ENCODE assay signal across 10 mouse cellular contexts in genomic region chr11:106314333-106314812, GRCm38 (mm10). TPM values are rescaled to one million over a fixed set of nuclear protein-coding genes. Genes with fewer than 3 reads are reported as not detected.
DNase-seq lines count a peak whose midpoint lies in the region; ATAC-seq and TF ChIP-seq lines count a peak whose summit lies in the region.
"Had no signal": no experiment of that assay in that cellular context is flagged by ENCODE, and none has a peak within 500 bp of the region (broad histone marks: within the 10 kb centered on the region; RNA-seq: fewer than 3 reads in every experiment).

Gene Cd79b (minus strand): TSS chr11:106314762.

- no peaks in the 10 kb centered on the region for H3K9me3 ChIP-seq in midbrain, embryonic 10.5 days (replicated peaks)
- H3K9me3 ChIP-seq in midbrain, postnatal 0 days (ENCODE audit: low read length), result no peaks in the 10 kb centered on the region
- no peaks in the 10 kb centered on the region for H3K9me3 ChIP-seq in midbrain, embryonic 13.5 days
- H3K9me3 ChIP-seq: neural tube, embryonic 12.5 days had no signal

- H3K4me1 ChIP-seq in midbrain, embryonic 10.5 days, result peaks cover 9% of the 10 kb centered on the region; the same call in 1 of the 2 replicates
- no peaks in the 10 kb centered on the region for H3K4me1 ChIP-seq in midbrain, postnatal 0 days (ENCODE audit: insufficient read depth, low read length)
- no peaks in the 10 kb centered on the region for H3K4me1 ChIP-seq in midbrain, embryonic 13.5 days (replicated peaks)
- H3K4me1 ChIP-seq: neural tube, embryonic 12.5 days had no signal

- H3K9ac ChIP-seq in midbrain, postnatal 0 days (replicated peaks; ENCODE audit: low read length, poor library complexity, severe bottlenecking), result no peak within 1 kb of the TSS
- H3K9ac ChIP-seq in midbrain, embryonic 13.5 days (replicated peaks), result no peak within 1 kb of the TSS
- H3K9ac ChIP-seq: neural tube, embryonic 12.5 days had no signal

- no peak within 1 kb of the TSS for H3K4me2 ChIP-seq in midbrain, postnatal 0 days (ENCODE audit: low read depth, low read length, poor library complexity, severe bottlenecking)
- no peak within 1 kb of the TSS for H3K4me2 ChIP-seq in midbrain, embryonic 13.5 days (replicated peaks)
- H3K4me2 ChIP-seq: heart, embryonic 11.5 days; neural tube, embryonic 12.5 days had no signal

- 73% methylated on average over 9 of the region's 9 CpGs for WGBS in midbrain, embryonic 10.5 days
- 82% methylated on average over 9 of the region's 9 CpGs for whole genome bisulfite sequencing in midbrain, postnatal 0 days
- WGBS in midbrain, embryonic 13.5 days, result 78% methylated on average over 9 of the region's 9 CpGs

- no peaks in the 10 kb centered on the region for H3K27me3 ChIP-seq in midbrain, embryonic 10.5 days (ENCODE audit: low read depth, poor library complexity, severe bottlenecking)
- H3K27me3 ChIP-seq in midbrain, postnatal 0 days (ENCODE audit: insufficient read depth, low read length), result no peaks in the 10 kb centered on the region
- H3K27me3 ChIP-seq in midbrain, embryonic 13.5 days, result no peaks in the 10 kb centered on the region
- H3K27me3 ChIP-seq: neural tube, embryonic 12.5 days had no signal

- no peak for DNase-seq in midbrain, embryonic 10.5 days (ENCODE audit: low spot score)
- no peak for DNase-seq in midbrain, postnatal 0 days (ENCODE audit: low spot score)
- peak; percentile 51 for DNase-seq in lung, postnatal 25 days (ENCODE audit: low spot score)
- DNase-seq in thymus, postnatal 25 days, result peak; percentile 33
- DNase-seq in testis, postnatal 14 days (ENCODE audit: low spot score), result no peak
- DNase-seq: cerebellum, adult 2 months had no signal

- H3K4me3 ChIP-seq in midbrain, embryonic 10.5 days, result 0 out of 2 replicates have a peak within 1 kb of the TSS, but pooled peaks have one; percentile 1
- no peak within 1 kb of the TSS for H3K4me3 ChIP-seq in midbrain, postnatal 0 days (ENCODE audit: low read depth, low read length)
- no peak within 1 kb of the TSS for H3K4me3 ChIP-seq in midbrain, embryonic 13.5 days (replicated peaks)
- H3K4me3 ChIP-seq: neural tube, embryonic 12.5 days had no signal

- ATAC-seq in midbrain, postnatal 0 days (ENCODE audit: low FRiP score), result no peak
- no peak for ATAC-seq in inflammation-experienced regulatory T-cells, adult 6 months
- no peak for ATAC-seq in midbrain, embryonic 13.5 days

- no peak for TF ChIP-seq CTCF in midbrain, postnatal 0 days (IDR thresholded peaks at IDR 0.05)

- 0 out of 2 replicates have a peak within 1 kb of the TSS, but pooled peaks have one; percentile 13 for H3K27ac ChIP-seq in midbrain, embryonic 10.5 days (replicated peaks)
- no peak within 1 kb of the TSS for H3K27ac ChIP-seq in midbrain, postnatal 0 days (ENCODE audit: low read depth, low read length)
- H3K27ac ChIP-seq in midbrain, embryonic 13.5 days, result no peak within 1 kb of the TSS
- H3K27ac ChIP-seq: neural tube, embryonic 12.5 days had no signal

- no peaks in the 10 kb centered on the region for H3K36me3 ChIP-seq in midbrain, embryonic 10.5 days
- H3K36me3 ChIP-seq in midbrain, postnatal 0 days (ENCODE audit: insufficient read depth, low read length), result no peaks in the 10 kb centered on the region
- H3K36me3 ChIP-seq in midbrain, embryonic 13.5 days, result no peaks in the 10 kb centered on the region
- H3K36me3 ChIP-seq: neural tube, embryonic 12.5 days had no signal

RNA-seq across cellular contexts. Expression of gene Cd79b, which starts in this region (rescaled TPM):
- 0.99 TPM in 2 replicates for polyA plus RNA-seq in midbrain, embryonic 10.5 days (2016; fragmentation: Nextera tagmentation; extraction: Ambion mirVana)
- 0.38 and 1.9 TPM in 2 replicates for total RNA-seq in midbrain, postnatal 0 days (2014; rRNA removed)
- 1.1 and 1.2 TPM in 2 replicates for polyA plus RNA-seq in midbrain, postnatal 0 days (2015; fragmentation: Nextera tagmentation; extraction: Ambion mirVana)
- polyA plus RNA-seq in inflammation-experienced regulatory T-cells, adult 6 months (2017; shearing (Covaris generic)), result 10 to 100 TPM; 29.4 to 76.0 (median 49.1) TPM
- polyA plus RNA-seq in midbrain, embryonic 13.5 days (2015; fragmentation: Nextera tagmentation; extraction: Ambion mirVana), result 0.50 and 0.66 TPM in 2 replicates

Comparison
In these comparisons a context has a peak if more than half of its experiments do, and no peak if none do; other contexts are left out.
1. RNA of gene Cd79b (polyA plus RNA-seq): 29.4 to 76.0 TPM in inflammation-experienced regulatory T-cells, adult 6 months; 1.1 to 1.2 TPM in midbrain, postnatal 0 days, 0.99 TPM in midbrain, embryonic 10.5 days and 0.50 to 0.66 TPM in midbrain, embryonic 13.5 days; every median in the first group is over 10 times any median in the second.
2. DNase-seq: peak in lung, postnatal 25 days (single experiment) and thymus, postnatal 25 days (single experiment); none in midbrain, embryonic 10.5 days (single experiment), midbrain, postnatal 0 days (single experiment) and testis, postnatal 14 days (single experiment).